Mouse (Mus musculus) granulocyte monocyte progenitor cell, adult 5-6 weeks (primary cell): ENCODE measurements around the gene Polr3h. TPM values are rescaled to one million over a fixed set of nuclear protein-coding genes. Genes with fewer than 3 reads are reported as not detected.
"Not testable (repeated sequence)": the region's sequence is repeated elsewhere in the genome, so short reads cannot be mapped to it uniquely, and the experiment has no call there.

Experiments
- ATAC-seq: replicated peaks from 2 replicates; pipeline ENCODE4 v1.8.0; 2016; ENCODE audit warnings: mild to moderate bottlenecking, moderate TSS enrichment, inconsistent platforms; ENCODE audit not compliant: poor library complexity, severe bottlenecking
- total RNA-seq, 2 experiments: library from RNA; stranded (forward) in 1 of 2; stranded (reverse) in 1 of 2; fragments of 200-712, 200-1000 nt in 1 of 2; fragments of >200 nt in 1 of 2; fragmentation: Nextera tagmentation in 1 of 2; gene quantifications; 2 replicates each; pipeline ENCODE4 v1.2.3; 2014 to 2017

The Polr3h gene
- total RNA-seq (2014; fragmentation: Nextera tagmentation), result 21.8 and 26.5 TPM in 2 replicates
- 46.6 and 51.2 TPM in 2 replicates for total RNA-seq (2017)

GRCm38 (mm10) chr15:81925760-81926445 is at the start of gene Polr3h:
Polr3h (minus strand) TSS chr15:81926240.
- ATAC-seq, result peak; percentile 93

- not testable (repeated sequence) for ATAC-seq
Measured at GRCm38 (mm10) chr15:81975156-81975555, 49.1 kb upstream of the Polr3h start.

GRCm38 (mm10) chr15:81970498-81970897 is 44.5 kb upstream of the Polr3h start:
- not testable (repeated sequence) for ATAC-seq

GRCm38 (mm10) chr15:81969635-81970034 is 43.6 kb upstream of the Polr3h start:
- ATAC-seq, result not testable (repeated sequence)

- ATAC-seq, result no peak
Measured at GRCm38 (mm10) chr15:81969173-81969572, 43.1 kb upstream of the Polr3h start.

- ATAC-seq, result no peak
Measured at GRCm38 (mm10) chr15:81968447-81968846, 42.4 kb upstream of the Polr3h start.

GRCm38 (mm10) chr15:81967821-81968220 is 41.8 kb upstream of the Polr3h start:
- ATAC-seq, result no peak

- no peak for ATAC-seq
Measured at GRCm38 (mm10) chr15:81966062-81966829, 40.2 kb upstream of the Polr3h start.

GRCm38 (mm10) chr15:81964980-81965545 is 39.0 kb upstream of the Polr3h start:
- ATAC-seq, result no peak

- no peak for ATAC-seq
Measured at GRCm38 (mm10) chr15:81964262-81964661, 38.2 kb upstream of the Polr3h start.

- no peak for ATAC-seq
Measured at GRCm38 (mm10) chr15:81961078-81961451, 35.0 kb upstream of the Polr3h start.

GRCm38 (mm10) chr15:81960171-81961077 is 34.4 kb upstream of the Polr3h start, which contains the start of gene Pmm1:
Pmm1 (minus strand) TSS chr15:81960930.
- ATAC-seq, result peak; percentile 97

- peak; percentile 23 for ATAC-seq
Measured at GRCm38 (mm10) chr15:81958906-81959305, 32.9 kb upstream of the Polr3h start.

GRCm38 (mm10) chr15:81957598-81957997 is 31.6 kb upstream of the Polr3h start:
- no peak for ATAC-seq

- peak; percentile 16; the same call in 1 of the 2 replicates for ATAC-seq
Measured at GRCm38 (mm10) chr15:81956457-81956856, 30.4 kb upstream of the Polr3h start.

- ATAC-seq, result no peak
Measured at GRCm38 (mm10) chr15:81955414-81955813, 29.4 kb upstream of the Polr3h start.

- ATAC-seq, result no peak
Measured at GRCm38 (mm10) chr15:81954716-81955115, 28.7 kb upstream of the Polr3h start.

- no peak for ATAC-seq
Measured at GRCm38 (mm10) chr15:81954151-81954583, 28.1 kb upstream of the Polr3h start.

GRCm38 (mm10) chr15:81952310-81952709 is 26.3 kb upstream of the Polr3h start:
- ATAC-seq, result no peak

- no peak for ATAC-seq
Measured at GRCm38 (mm10) chr15:81951159-81951558, 25.1 kb upstream of the Polr3h start.
